Mouse (Mus musculus): ENCODE data around the gene Tnfrsf14. TPM values are rescaled to one million over a fixed set of nuclear protein-coding genes. Genes with fewer than 3 reads are reported as not detected.

The Tnfrsf14 gene
- polyA plus RNA-seq, 2 experiments, result 37.0 to 122 TPM

DNA sequence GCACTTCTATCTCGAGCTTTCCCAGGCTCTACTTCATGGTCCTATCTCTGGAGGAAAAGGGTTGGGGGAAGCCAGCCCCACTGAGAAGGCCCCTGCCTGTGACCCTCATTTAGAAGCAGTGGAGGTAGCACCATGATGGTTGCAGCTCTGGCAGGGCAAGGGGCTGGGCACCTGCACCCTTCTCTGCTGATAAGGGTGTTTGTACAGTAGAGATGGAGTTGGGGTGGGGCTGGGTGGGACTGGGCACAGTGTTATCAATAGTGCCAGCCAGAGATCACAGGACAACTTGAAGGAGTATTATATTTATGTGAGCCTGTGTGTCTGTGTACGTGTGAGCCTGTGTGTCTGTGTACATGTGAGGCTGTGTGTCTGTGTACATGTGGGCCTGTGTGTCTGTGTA lies 16.7 kb downstream of the Tnfrsf14 start:
- WGBS (ENCODE audit: insufficient replicate concordance), result 14% methylated on average over 2 of the region's 2 CpGs
- H3K36me3 ChIP-seq (replicated peaks; ENCODE audit: control insufficient read depth, insufficient read depth, low read depth), result peaks cover 17% of the 10 kb centered on the region
- peak overlapping the region; percentile 39 to 42 for H3K4me3 ChIP-seq (ENCODE audit: insufficient read depth in 1 of 2, low read depth in 2 of 2, low read length in 2 of 2)
- TF ChIP-seq EP300 (IDR thresholded peaks at IDR 0.05; ENCODE audit: low read depth) (peak; percentile 90), CTCF (IDR thresholded peaks at IDR 0.05; ENCODE audit: low read depth) (no peak)
- peaks cover 78 to 82% of the 10 kb centered on the region in 2 experiments for H3K4me1 ChIP-seq (replicated peaks; ENCODE audit: control insufficient read depth in 2 of 2, insufficient read depth in 2 of 2, low read length in 1 of 2)
- peak overlapping the region; percentile 81 for H3K9ac ChIP-seq (replicated peaks)
- peak; percentile 79 to 83 (median 80) for DNase-seq (ENCODE audit: low read depth in 3 of 3, low spot score in 3 of 3)
- peak overlapping the region; percentile 97 for H3K27ac ChIP-seq
- H3K27me3 ChIP-seq (ENCODE audit: control insufficient read depth, insufficient read depth, low read length), result no peaks in the 10 kb centered on the region
- peak overlapping the region; percentile 81 for H3K4me2 ChIP-seq (ENCODE audit: low read depth)
- ATAC-seq (ENCODE audit: insufficient read depth), result peak; percentile 90
- H3K9me3 ChIP-seq (ENCODE audit: control insufficient read depth, low read length), result no peaks in the 10 kb centered on the region

DNA sequence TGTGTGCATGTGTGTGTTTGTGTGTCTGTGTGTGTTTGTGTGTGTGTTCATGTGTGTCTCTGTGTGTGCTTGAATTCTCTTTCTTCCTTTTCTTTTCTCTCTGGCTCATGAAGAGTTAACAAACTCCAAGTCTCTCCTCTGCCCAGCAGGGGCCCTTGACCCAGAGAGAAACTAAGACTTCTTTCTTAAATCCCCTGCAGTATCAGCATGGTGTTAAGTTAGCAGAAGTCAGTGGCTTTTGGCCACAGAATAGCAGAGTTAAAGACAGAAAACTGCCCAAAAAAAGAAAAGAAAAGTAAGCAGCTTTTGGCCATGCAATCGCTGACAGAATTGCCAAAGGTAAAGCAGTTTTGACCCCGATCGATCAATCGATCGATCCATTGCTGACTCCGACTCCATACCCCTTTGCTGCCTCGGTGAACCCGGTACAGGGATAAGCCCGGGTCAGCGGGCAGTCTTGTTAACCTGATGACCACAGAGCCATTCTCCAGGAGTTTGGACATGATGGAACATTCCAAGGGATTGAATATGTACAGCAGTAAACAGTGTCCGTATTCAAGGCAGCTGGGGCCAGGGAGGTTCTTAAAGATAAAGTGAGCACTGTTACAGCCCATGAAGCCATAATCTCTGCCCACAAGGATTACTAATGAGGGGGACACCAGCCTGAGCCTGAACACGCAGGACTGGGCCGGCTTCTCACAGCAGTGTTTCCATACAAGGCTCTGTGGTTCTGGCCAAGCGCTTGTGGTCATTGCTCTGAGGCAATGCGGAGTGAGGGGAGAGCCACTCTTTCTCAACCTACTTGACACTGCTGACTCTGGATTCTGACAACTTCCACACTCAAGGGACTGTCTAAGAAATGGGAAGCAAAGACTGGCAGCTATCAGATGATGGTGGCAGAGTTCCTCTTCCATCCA lies 17.5 kb downstream of the Tnfrsf14 start:
- peak overlapping the region; percentile 81 for H3K4me2 ChIP-seq (ENCODE audit: low read depth)
- peak overlapping the region; percentile 81 for H3K9ac ChIP-seq (replicated peaks)
- H3K36me3 ChIP-seq (replicated peaks; ENCODE audit: control insufficient read depth, insufficient read depth, low read depth), result peaks cover 9% of the 10 kb centered on the region
- DNase-seq (ENCODE audit: low read depth in 3 of 3, low spot score in 3 of 3), result no peak
- peaks cover 73 to 78% of the 10 kb centered on the region in 2 experiments for H3K4me1 ChIP-seq (replicated peaks; ENCODE audit: control insufficient read depth in 2 of 2, insufficient read depth in 2 of 2, low read length in 1 of 2)
- no peaks in the 10 kb centered on the region for H3K27me3 ChIP-seq (ENCODE audit: control insufficient read depth, insufficient read depth, low read length)
- ATAC-seq (ENCODE audit: insufficient read depth), result peak; percentile 63
- TF ChIP-seq EP300 (IDR thresholded peaks at IDR 0.05; ENCODE audit: low read depth) (peak; percentile 25; the same call in 1 of the 2 replicates), CTCF (IDR thresholded peaks at IDR 0.05; ENCODE audit: low read depth) (no peak)
- peak overlapping the region in 1 of 2 experiments; percentile 39; a peak in 2 of 4 replicates for H3K4me3 ChIP-seq (ENCODE audit: insufficient read depth in 1 of 2, low read depth in 2 of 2, low read length in 2 of 2)
- H3K27ac ChIP-seq, result peak overlapping the region; percentile 97
- WGBS (ENCODE audit: insufficient replicate concordance), result 27% methylated on average over 15 of the region's 15 CpGs
- H3K9me3 ChIP-seq (ENCODE audit: control insufficient read depth, low read length), result no peaks in the 10 kb centered on the region

DNA sequence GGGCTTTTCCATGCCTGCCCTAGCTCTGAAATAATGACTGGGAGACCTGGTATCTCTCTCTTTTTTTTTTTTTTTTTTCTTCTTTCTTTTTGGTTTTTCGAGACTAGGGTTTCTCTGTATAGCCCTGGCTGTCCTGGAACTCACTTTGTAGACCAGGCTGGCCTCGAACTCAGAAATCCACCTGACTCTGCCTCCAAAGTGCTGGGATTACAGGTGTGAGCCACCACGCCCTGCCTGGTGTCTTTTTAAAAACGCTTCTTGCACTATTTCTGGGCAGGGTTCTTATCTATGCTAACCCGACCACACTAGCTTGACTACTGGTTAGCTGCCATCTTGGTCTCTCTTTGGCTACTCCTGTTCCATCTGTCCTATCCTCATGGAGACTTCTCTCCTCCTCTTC lies 19.9 kb downstream of the Tnfrsf14 start:
- no peaks in the 10 kb centered on the region for H3K27me3 ChIP-seq (ENCODE audit: control insufficient read depth, insufficient read depth, low read length)
- ATAC-seq (ENCODE audit: insufficient read depth) (no peak), DNase-seq (ENCODE audit: low read depth in 3 of 3, low spot score in 3 of 3) (no peak)
- H3K36me3 ChIP-seq (replicated peaks; ENCODE audit: control insufficient read depth, insufficient read depth, low read depth), result no peaks in the 10 kb centered on the region
- 37% methylated on average over 5 of the region's 5 CpGs for WGBS (ENCODE audit: insufficient replicate concordance)
- TF ChIP-seq EP300 (IDR thresholded peaks at IDR 0.05; ENCODE audit: low read depth) (peak; percentile 11; the same call in 1 of the 2 replicates), CTCF (IDR thresholded peaks at IDR 0.05; ENCODE audit: low read depth) (no peak)
- peaks cover 55 to 62% of the 10 kb centered on the region in 2 experiments for H3K4me1 ChIP-seq (replicated peaks; ENCODE audit: control insufficient read depth in 2 of 2, insufficient read depth in 2 of 2, low read length in 1 of 2)
- H3K4me3 ChIP-seq (ENCODE audit: insufficient read depth in 1 of 2, low read depth in 2 of 2, low read length in 2 of 2), result no peak overlapping the region
- H3K4me2 ChIP-seq (ENCODE audit: low read depth), result peak overlapping the region; percentile 36; the same call in 1 of the 2 replicates
- H3K27ac ChIP-seq, result peak overlapping the region; percentile 72
- no peak overlapping the region for H3K9ac ChIP-seq (replicated peaks)
- no peaks in the 10 kb centered on the region for H3K9me3 ChIP-seq (ENCODE audit: control insufficient read depth, low read length)

DNA sequence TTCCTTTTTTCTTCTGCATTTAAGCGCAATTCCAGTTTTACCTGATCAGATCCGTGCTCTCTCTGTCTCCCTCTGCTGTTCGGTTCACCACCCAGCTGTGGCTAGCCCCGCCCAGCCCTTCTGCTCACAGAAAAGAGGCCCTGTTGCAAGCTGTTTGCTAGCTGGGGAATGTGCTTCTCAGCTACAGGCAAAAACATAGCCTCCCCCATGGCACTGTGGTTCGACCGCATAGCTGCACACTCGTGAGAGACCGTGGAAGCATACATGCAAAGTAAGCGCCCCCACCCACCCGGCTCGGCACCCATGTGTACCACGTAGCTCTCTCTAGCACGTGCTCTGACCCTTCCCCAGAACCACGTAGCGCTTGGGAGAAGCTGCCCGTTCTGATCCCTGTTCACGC lies 20.5 kb downstream of the Tnfrsf14 start:
- ATAC-seq (ENCODE audit: insufficient read depth), result no peak
- Histone ChIP-seq H3K4me1 (replicated peaks; ENCODE audit: control insufficient read depth in 2 of 2, insufficient read depth in 2 of 2, low read length in 1 of 2) (peaks cover 52 to 56% of the 10 kb centered on the region in 2 experiments), H3K9ac (replicated peaks) (peak overlapping the region; percentile 41)

More for the DNA sequence above, 20.5 kb downstream of the Tnfrsf14 start:
- Histone ChIP-seq H3K27ac (peak overlapping the region; percentile 72), H3K4me2 (ENCODE audit: low read depth) (peak overlapping the region; percentile 36), H3K36me3 (replicated peaks; ENCODE audit: control insufficient read depth, insufficient read depth, low read depth) (no peaks in the 10 kb centered on the region), H3K27me3 (ENCODE audit: control insufficient read depth, insufficient read depth, low read length) (no peaks in the 10 kb centered on the region), H3K9me3 (ENCODE audit: control insufficient read depth, low read length) (no peaks in the 10 kb centered on the region), H3K4me3 (ENCODE audit: insufficient read depth in 1 of 2, low read depth in 2 of 2, low read length in 2 of 2) (no peak overlapping the region)
- WGBS (ENCODE audit: insufficient replicate concordance), result 35% methylated on average over 17 of the region's 17 CpGs
- TF ChIP-seq CTCF (IDR thresholded peaks at IDR 0.05; ENCODE audit: low read depth) (peak; percentile 95), EP300 (IDR thresholded peaks at IDR 0.05; ENCODE audit: low read depth) (no peak)
- DNase-seq (ENCODE audit: low read depth in 3 of 3, low spot score in 3 of 3), result peak; percentile 76 to 83 (median 77)
